Mouse (Mus musculus) limb, embryonic 14.5 days (tissue): ENCODE results near the gene Hspg2. TPM values are rescaled to one million over a fixed set of nuclear protein-coding genes. Genes with fewer than 3 reads are reported as not detected.

Experiments
- ATAC-seq: fragments of 200-750 bp; cut with Nextera tagmentation; 2 replicates; pipeline ENCODE4 v1.8.0; 2017; ENCODE audit warnings: low read depth, moderate number of reproducible peaks, moderate TSS enrichment; ENCODE audit not compliant: low FRiP score
- DNase-seq: peaks from one replicate; pipeline ENCODE4 v3.0.0-alpha.2; 2015; ENCODE audit warnings: low spot score
- H3K27ac ChIP-seq: fragments of 300-500 bp; sonication (generic); replicated peaks from 2 replicates; pipeline ENCODE4 v1.5.1; 2014; ENCODE audit warnings: low read depth, mild to moderate bottlenecking, low read length, moderate library complexity, mixed read lengths
- H3K27me3 ChIP-seq: fragments of 300-500 bp; sonication (generic); 2 replicates; pipeline ENCODE4 v1.6.1; 2014; ENCODE audit warnings: low read length, mixed read lengths; ENCODE audit not compliant: control insufficient read depth, insufficient read depth
- H3K36me3 ChIP-seq: fragments of 300-500 bp; sonication (generic); 2 replicates; pipeline ENCODE4 v1.6.1; 2014; ENCODE audit warnings: mild to moderate bottlenecking, low read length, moderate library complexity, mixed read lengths; ENCODE audit not compliant: control insufficient read depth, insufficient read depth
- H3K4me1 ChIP-seq: fragments of 300-500 bp; sonication (generic); 2 replicates; pipeline ENCODE4 v1.6.1; 2014; ENCODE audit warnings: antibody characterized with exemption, low read length, mixed read lengths; ENCODE audit not compliant: control insufficient read depth, insufficient read depth
- H3K4me2 ChIP-seq: fragments of 300-500 bp; sonication (generic); replicated peaks from 2 replicates; pipeline ENCODE4 v1.6.1; 2014; ENCODE audit warnings: low read depth, mild to moderate bottlenecking, low read length, moderate library complexity; ENCODE audit not compliant: severe bottlenecking
- H3K4me3 ChIP-seq: fragments of 300-500 bp; sonication (generic); replicated peaks from 2 replicates; pipeline ENCODE4 v1.5.1; 2014; ENCODE audit warnings: low read length
- H3K9ac ChIP-seq: fragments of 300-500 bp; sonication (generic); 2 replicates; pipeline ENCODE4 v1.6.1; 2014; ENCODE audit warnings: mild to moderate bottlenecking, low read depth, low read length, moderate library complexity; ENCODE audit not compliant: severe bottlenecking
- H3K9me3 ChIP-seq: fragments of 300-500 bp; sonication (generic); 2 replicates; pipeline ENCODE4 v1.6.1; 2016; ENCODE audit warnings: low read length; ENCODE audit not compliant: control insufficient read depth
- POLR2A ChIP-seq: fragments of 200-500 bp; IDR thresholded peaks from 2 replicates; pipeline ENCODE4 v1.8.0; 2012; ENCODE audit warnings: inconsistent platforms, mild to moderate bottlenecking, moderate library complexity, borderline replicate concordance; ENCODE audit not compliant: insufficient read depth, insufficient read length; ENCODE audit errors: extremely low read depth
- WGBS: fragments of 180-500 bp; shearing (Covaris S2); extraction: QIAGEN DNeasy Blood & Tissue Kit; methylation state at CpG from one replicate; pipeline ENCODE4 v1.1.7; 2014; 5-methylcytosine and 5-hydroxymethylcytosine counted together
- polyA plus RNA-seq, 2 experiments: library from polyadenylated mRNA; depleted of rRNA in 1 of 2; stranded (reverse) in 1 of 2; unstranded in 1 of 2; fragments of >200 nt; fragmentation: Nextera tagmentation in 1 of 2; extraction: Ambion mirVana in 1 of 2; gene quantifications; 2 replicates each; pipeline versions ENCODE4 v1.2.1 to v1.2.3; 2012 to 2014

The Hspg2 gene
- polyA plus RNA-seq, 2 experiments: 65.6 to 97.4 TPM

DNA sequence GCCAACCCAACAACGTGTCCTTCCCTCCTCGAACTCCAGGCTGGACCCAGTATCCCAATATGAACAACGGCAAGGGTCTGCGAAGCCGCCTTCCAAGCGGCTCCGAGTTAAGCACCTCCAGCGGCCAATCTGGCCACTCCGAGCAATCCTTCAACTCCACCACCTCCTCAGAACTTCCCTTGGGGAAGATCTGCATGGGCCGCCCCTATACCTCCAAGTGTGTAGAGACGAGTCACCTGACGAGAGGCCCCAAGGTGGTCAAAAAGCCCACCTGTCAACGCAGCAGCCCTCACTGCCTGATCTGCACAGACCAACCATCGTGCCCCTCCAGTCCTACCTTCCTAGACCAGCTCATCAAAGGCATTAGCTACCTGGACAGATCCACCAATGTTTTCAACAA is 14.0 kb upstream of the Hspg2 start:
- Histone ChIP-seq H3K4me1 (no peaks in the 10 kb centered on the region), H3K9ac (no peak overlapping the region), H3K4me3 (no peak overlapping the region), H3K27me3 (no peaks in the 10 kb centered on the region), H3K9me3 (no peaks in the 10 kb centered on the region), H3K4me2 (no peak overlapping the region), H3K36me3 (no peaks in the 10 kb centered on the region), H3K27ac (no peak overlapping the region)
- DNase-seq: no peak
- no peak for ATAC-seq
- no peak for TF ChIP-seq POLR2A
- WGBS: 89% methylated on average over 14 of the region's 14 CpGs

DNA sequence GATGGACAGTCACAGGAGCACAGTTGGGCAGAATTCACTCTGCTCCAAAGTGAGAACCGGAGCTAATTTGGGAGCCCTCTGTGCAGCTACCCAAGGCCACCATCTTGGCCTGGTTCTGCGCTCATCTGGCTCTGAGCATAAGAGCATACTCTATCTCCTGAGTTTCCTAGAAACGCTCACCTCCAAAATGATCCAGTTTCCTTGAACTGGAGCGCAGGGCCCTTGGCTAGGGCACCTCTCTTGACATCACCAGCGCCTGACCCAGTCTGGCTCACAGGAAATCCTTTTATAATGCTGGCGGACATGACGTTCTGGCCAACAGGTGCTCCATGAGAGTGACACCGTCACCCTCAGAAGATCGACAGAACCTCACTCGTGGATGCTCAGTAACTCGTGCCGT is 12.0 kb upstream of the Hspg2 start:
- H3K27me3 ChIP-seq: no peaks in the 10 kb centered on the region
- no peak overlapping the region for H3K4me3 ChIP-seq
- H3K4me2 ChIP-seq: no peak overlapping the region
- H3K9ac ChIP-seq: no peak overlapping the region
- DNase-seq (no peak), ATAC-seq (no peak)
- no peak for TF ChIP-seq POLR2A
- no peak overlapping the region for H3K27ac ChIP-seq
- 80% methylated on average over 12 of the region's 12 CpGs for WGBS
- H3K36me3 ChIP-seq: no peaks in the 10 kb centered on the region
- H3K9me3 ChIP-seq: no peaks in the 10 kb centered on the region
- H3K4me1 ChIP-seq: no peaks in the 10 kb centered on the region

- ATAC-seq (no peak), DNase-seq (no peak)
- TF ChIP-seq POLR2A: no peak
- no peaks in the 10 kb centered on the region for H3K9me3 ChIP-seq
- H3K4me1 ChIP-seq: no peaks in the 10 kb centered on the region
- 77% methylated on average over 4 of the region's 4 CpGs for WGBS
- H3K36me3 ChIP-seq: no peaks in the 10 kb centered on the region
- no peak overlapping the region for H3K27ac ChIP-seq
- no peak overlapping the region for H3K4me2 ChIP-seq
- no peaks in the 10 kb centered on the region for H3K27me3 ChIP-seq
- H3K4me3 ChIP-seq: no peak overlapping the region
- no peak overlapping the region for H3K9ac ChIP-seq
Observed at GRCm38 (mm10) chr4:137457292-137457691, 11.3 kb upstream of the Hspg2 start.

DNA sequence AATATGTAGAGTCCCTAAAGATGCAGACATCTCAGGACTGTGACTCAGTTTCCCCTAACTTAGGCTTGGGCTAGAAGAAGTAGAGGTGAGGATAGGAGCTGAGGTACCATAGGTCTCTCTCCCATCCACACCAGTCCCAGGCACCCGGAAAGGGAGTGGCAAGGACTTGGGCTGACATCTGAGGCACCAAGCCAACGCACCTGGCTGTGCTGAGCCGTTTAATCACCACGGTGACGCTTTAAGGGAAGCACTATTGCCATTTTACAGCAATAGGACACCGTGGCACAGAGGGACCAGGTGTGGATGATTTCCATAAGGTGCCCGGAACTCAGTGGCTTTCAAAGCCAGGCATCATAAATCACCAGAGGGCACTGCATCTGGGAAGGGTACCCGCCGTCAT is 10.3 kb upstream of the Hspg2 start:
- Histone ChIP-seq H3K36me3 (no peaks in the 10 kb centered on the region), H3K4me1 (no peaks in the 10 kb centered on the region), H3K27ac (no peak overlapping the region), H3K27me3 (no peaks in the 10 kb centered on the region), H3K4me2 (no peak overlapping the region), H3K4me3 (no peak overlapping the region), H3K9me3 (no peaks in the 10 kb centered on the region), H3K9ac (no peak overlapping the region)
- DNase-seq: no peak
- WGBS: 63% methylated on average over 9 of the region's 9 CpGs
- no peak for TF ChIP-seq POLR2A
- ATAC-seq: no peak

- Histone ChIP-seq H3K27ac (no peak overlapping the region), H3K4me3 (no peak overlapping the region), H3K9me3 (no peaks in the 10 kb centered on the region), H3K9ac (no peak overlapping the region), H3K27me3 (no peaks in the 10 kb centered on the region), H3K4me1 (no peaks in the 10 kb centered on the region), H3K4me2 (no peak overlapping the region), H3K36me3 (no peaks in the 10 kb centered on the region)
- DNase-seq (no peak), ATAC-seq (no peak)
- TF ChIP-seq POLR2A: no peak
- WGBS: 64% methylated on average over 5 of the region's 5 CpGs
Observed at GRCm38 (mm10) chr4:137458861-137459260, 9.7 kb upstream of the Hspg2 start.

DNA sequence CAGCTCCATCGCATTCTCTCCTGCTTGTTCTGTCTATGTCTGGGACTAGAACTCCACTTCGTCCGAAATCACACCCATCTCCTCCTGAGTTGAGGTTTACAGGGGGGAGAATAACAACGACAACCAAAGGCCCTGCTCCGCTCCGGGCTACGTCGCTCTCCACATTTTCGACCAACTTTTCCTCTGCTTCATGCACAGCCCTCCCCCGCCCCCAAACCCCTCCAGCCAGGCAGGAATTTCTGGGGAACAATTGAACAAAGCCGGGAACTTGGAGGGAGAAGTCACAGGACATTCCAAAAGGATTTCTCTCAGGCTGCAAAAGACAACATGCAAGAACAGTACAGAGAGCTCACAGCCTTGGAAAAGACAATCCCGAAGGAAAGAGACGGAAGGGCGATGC is 7.9 kb upstream of the Hspg2 start:
- Histone ChIP-seq H3K36me3 (no peaks in the 10 kb centered on the region), H3K4me1 (no peaks in the 10 kb centered on the region), H3K9me3 (no peaks in the 10 kb centered on the region), H3K27me3 (no peaks in the 10 kb centered on the region), H3K9ac (no peak overlapping the region), H3K4me3 (no peak overlapping the region), H3K27ac (no peak overlapping the region), H3K4me2 (no peak overlapping the region)
- DNase-seq: no peak
- no peak for TF ChIP-seq POLR2A
- no peak for ATAC-seq
- 71% methylated on average over 14 of the region's 14 CpGs for WGBS
